Mouse (Mus musculus) heart, postnatal 0 days (tissue): ENCODE measurements around the gene Bend7.

Experiments
- CTCF ChIP-seq: IDR thresholded peaks from 2 replicates; pipeline ENCODE4 v1.5.1; 2016; ENCODE audit warnings: antibody characterized with exemption, control low read depth, low read depth
- EP300 ChIP-seq: IDR thresholded peaks from 2 replicates; pipeline ENCODE4 v1.6.1; 2016; ENCODE audit warnings: antibody characterized with exemption, low read depth

- TF ChIP-seq CTCF (no peak), EP300 (no peak)
These were observed 65.4 kb downstream of the Bend7 start for GRCm38 (mm10) chr2:4782809-4783641.
